Mouse (Mus musculus): ENCODE measurements around the gene Ripk3. TPM values are rescaled to one million over a fixed set of nuclear protein-coding genes. Genes with fewer than 3 reads are reported as not detected.

Gene Ripk3
- total RNA-seq (2021) = 10 to 100 TPM; 10.6 to 14.0 TPM

DNA sequence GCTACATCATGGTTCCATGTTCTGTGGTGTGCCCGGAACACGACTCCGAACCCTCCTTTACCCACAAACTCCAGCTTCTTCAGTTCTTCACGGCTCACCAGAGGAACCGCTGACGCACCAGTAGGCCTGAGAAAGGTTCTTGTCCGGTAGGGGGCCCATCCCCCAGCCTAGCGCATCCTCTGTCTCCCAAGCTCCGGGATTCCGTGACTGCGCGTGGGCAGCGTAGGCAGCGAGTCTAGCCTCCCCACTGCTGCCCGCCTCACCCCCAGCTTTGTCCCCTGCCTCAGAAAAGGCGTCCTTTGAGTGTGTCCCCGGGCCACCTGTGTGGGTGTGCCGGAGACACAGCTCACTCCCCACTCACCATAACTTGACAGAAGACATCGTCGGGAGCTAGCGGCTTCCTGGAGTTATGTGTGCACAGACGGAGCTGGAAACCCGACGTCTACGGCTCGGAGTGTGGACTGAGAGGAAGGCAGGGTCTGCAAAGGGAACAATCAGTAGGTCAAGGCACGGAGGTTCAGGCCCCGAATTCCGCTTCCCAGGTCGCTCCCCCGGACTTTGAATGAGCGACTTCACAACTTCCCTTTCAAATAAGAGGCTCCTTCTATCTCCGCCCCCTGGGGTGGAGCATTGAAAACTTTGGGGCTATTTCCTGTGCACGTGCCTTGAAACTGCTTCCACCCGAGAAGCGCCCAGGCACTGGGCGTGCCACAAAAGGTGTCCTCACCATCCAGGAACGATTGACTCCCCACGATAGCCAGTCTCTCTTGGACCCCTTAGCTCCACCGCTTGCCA, at the start of gene Ripk3:
Gene Ripk3 (minus strand): TSS at position 610 of the 795 bp plus-strand sequence.
- peak; percentile 42 for DNase-seq

- no peak for DNase-seq
Measured at GRCm38 (mm10) chr14:55838312-55838711, 49.6 kb upstream of the Ripk3 start.

DNA sequence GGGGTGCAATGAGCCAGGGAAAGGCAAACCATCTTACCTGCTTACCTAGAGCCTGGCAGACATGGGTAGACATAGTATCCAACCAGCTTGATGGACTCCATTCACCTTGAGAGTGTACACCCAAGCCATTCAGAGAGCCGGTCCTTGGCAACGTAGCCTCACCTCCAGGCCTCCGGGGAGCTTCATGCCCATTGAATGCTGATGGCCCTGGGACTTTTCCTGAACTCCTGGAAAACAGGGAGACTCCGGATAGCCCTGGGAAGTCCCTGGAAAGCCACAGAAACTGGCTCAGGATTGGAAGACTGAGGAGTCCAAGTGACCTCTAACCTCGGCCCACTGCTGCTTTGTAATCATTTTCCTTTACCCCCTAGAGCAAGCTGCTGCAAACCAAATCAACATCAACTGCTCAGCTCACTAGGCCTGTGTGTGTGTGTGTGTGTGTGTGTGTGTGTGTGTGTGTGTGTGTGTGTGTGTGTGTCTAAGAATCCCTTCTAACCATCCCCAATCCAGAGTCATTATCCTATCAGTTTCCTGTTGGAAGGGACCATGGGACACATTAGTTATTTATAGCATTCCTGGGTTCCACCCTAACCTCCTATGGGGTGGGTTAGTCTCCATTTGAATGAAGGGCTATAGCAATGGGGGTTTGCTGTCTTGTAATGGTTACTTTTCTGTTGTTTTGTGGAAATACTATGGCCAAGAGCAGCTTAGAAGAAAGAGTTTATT, 46.3 kb upstream of the Ripk3 start:
- DNase-seq = no peak

GRCm38 (mm10) chr14:55833126-55833525, 44.5 kb upstream of the Ripk3 start:
- no peak for DNase-seq

GRCm38 (mm10) chr14:55830331-55830730, 41.7 kb upstream of the Ripk3 start:
- DNase-seq = no peak

DNA sequence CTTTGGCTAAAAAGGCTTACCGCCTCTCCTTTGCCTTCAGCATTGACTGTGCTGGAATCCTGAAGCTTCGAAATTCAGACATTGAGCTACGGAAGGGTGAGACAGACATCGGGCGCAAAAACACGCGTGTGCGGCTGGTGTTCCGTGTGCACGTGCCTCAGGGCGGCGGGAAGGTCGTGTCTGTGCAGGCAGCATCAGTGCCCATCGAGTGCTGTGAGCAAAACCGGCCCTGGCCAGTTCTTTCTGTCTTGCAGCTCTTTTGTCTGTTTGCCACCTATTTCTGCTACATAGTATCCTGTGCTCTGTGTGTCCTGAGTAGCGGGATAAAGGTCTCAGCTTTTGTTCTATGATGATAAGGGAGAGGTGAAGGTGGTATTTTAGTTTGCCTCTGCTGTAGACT, 41.2 kb upstream of the Ripk3 start:
- no peak for DNase-seq

GRCm38 (mm10) chr14:55828716-55829263, 40.1 kb upstream of the Ripk3 start:
- DNase-seq = peak; percentile 60

GRCm38 (mm10) chr14:55826551-55827340, 38.1 kb upstream of the Ripk3 start:
- peak; percentile 35 for DNase-seq

GRCm38 (mm10) chr14:55826142-55826541, 37.5 kb upstream of the Ripk3 start:
- DNase-seq = peak; percentile 13

- DNase-seq = peak; percentile 49
Measured at GRCm38 (mm10) chr14:55825216-55826051, 36.8 kb upstream of the Ripk3 start.

GRCm38 (mm10) chr14:55824481-55825215, 36.0 kb upstream of the Ripk3 start:
- peak; percentile 72 for DNase-seq

GRCm38 (mm10) chr14:55824001-55824480, 35.4 kb upstream of the Ripk3 start:
- DNase-seq = peak; percentile 66

DNA sequence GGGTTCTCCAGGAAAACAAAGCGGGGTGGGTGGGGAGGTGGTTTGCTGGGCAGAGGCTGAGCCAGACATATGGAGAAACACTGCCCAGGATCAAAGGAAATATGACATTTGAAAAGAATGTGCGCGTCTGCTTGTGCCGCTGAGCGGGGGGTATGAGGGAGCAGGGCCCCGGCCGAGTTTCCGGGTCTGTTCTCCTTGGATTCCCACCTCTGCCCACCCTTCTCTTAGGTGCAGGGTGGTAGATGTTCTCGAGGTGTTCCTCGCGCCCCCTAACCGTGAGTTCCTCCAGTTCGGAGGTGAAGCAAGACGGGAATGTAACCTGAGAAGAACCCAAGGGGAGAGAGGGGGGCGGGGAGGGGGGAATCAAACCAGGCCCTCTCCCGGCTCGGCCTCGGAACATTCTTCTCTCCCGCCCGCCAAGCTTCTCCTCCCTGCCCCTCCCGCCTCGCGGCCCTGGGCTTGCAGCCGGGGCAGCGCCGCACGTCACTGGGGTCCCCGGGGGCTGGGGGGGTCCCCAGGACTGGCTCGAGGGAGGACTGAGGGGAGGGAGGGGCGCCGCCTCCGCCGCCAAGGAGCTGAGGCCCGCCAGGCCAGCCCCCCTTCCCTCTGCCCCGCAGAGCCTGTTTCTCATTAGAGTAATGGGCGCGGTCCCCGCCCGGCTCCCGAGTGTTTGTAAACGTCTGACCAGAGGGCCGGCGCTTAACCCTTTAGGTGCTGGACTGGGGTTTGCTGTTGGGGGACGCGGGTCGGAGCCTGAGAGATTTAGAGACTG, 34.5 kb upstream of the Ripk3 start, which contains the start of gene Nfatc4:
Gene Nfatc4 (plus strand): TSS at position 154 of the 772 bp plus-strand sequence.
- DNase-seq = peak; percentile 92

DNA sequence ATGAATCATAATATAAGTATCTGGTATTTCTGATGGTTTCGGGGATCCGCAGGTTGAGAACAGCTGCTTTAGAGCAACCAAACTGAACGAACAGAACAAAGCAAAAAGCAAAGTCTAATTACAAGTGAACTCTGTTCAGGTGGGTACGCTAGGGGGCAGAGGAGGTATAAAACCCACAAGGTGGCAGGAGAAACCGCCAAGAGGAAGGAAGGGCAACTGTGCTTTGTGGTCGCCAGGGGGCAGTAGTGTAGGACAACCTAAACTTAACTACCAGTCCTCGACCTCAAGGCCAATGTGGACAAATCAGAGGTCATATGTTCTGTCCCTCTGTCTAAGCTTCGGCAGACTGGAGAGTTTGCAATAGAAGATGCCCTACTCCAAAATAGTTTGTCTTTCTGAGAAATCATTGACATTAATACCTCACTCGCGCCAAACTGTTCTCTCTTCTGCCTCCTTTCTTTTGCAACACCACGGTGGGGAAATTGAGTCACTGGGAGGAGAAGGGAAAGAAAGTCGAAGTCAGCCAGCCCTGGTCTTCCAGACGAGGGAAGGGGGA, 33.8 kb upstream of the Ripk3 start:
- peak; percentile 89 for DNase-seq

GRCm38 (mm10) chr14:55820576-55820975, 31.9 kb upstream of the Ripk3 start:
- DNase-seq = peak; percentile 3

- DNase-seq = peak; percentile 4
Measured at GRCm38 (mm10) chr14:55819845-55820405, 31.3 kb upstream of the Ripk3 start.

DNA sequence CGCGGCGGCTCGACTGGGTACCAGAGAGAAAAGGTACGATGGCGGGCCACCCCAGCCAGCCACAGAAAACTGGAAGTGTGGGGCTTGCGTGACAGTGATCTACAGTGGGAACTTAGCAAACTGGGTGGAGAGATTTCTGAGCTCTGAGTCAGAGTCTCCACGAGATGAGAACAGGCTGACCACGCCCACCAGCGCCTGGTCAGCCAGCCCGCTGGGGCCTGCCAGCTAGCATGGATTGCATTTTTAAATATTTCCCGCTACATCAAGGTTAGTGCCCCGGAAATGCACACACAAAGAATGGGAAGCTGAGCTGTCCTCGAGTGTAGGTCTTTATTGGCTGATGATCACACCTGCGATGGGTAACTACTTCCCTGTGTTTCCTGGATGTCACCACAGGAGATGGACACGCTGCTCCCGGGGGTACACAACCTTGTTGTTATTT, 26.7 kb upstream of the Ripk3 start:
- peak; percentile 71 for DNase-seq

- peak; percentile 73 for DNase-seq
Measured at GRCm38 (mm10) chr14:55814885-55815284, 26.2 kb upstream of the Ripk3 start.

All from heart, postnatal 4 days (tissue).